In the genomic region with DNA sequence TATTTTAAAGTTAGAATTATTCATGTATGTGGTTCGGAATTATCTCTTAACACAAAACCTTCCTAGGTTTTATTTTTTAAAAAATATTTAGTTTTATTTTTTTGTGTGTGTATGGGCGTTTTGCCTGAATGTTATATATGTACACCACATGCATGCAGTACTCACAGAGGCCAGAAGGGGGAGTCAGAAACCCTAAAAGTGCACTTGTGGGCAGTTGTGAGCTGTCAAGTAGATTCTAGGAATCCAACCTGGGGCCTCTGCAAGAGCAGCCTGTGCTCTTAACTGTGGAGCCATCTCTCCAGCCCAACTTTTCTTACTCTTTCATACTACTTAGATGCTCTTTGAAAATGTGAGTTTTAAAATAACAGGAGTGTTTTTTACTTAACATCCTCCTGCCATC, we compare ENCODE assay signal across 11 mouse cellular contexts. TPM values are rescaled to one million over a fixed set of nuclear protein-coding genes. Genes with fewer than 3 reads are reported as not detected.
DNase-seq lines count a peak whose midpoint lies in the region; ATAC-seq and TF ChIP-seq lines count a peak whose summit lies in the region.
"Had no signal": no experiment of that assay in that cellular context is flagged by ENCODE, and none has a peak within 500 bp of the region (broad histone marks: within the 10 kb centered on the region; RNA-seq: fewer than 3 reads in every experiment).

No protein-coding gene starts in this region.

- WGBS in hindbrain, postnatal 0 days = 91% methylated on average over 2 of the region's 2 CpGs
- 94% methylated on average over 2 of the region's 2 CpGs for WGBS in hindbrain, embryonic 12.5 days

- ATAC-seq in hindbrain, postnatal 0 days = no peak
- ATAC-seq in hindbrain, embryonic 12.5 days (ENCODE audit: low FRiP score) = no peak
- no peak for ATAC-seq in G1E (ENCODE audit: extremely low read depth, insufficient number of reproducible peaks, low FRiP score, poor library complexity, severe bottlenecking)
- ATAC-seq: intestine, embryonic 16.5 days; midbrain, embryonic 16.5 days had no signal

- no peaks in the 10 kb centered on the region for H3K36me3 ChIP-seq in hindbrain, postnatal 0 days (ENCODE audit: insufficient read depth, low read length)
- H3K36me3 ChIP-seq in hindbrain, embryonic 12.5 days = no peaks in the 10 kb centered on the region
- no peaks in the 10 kb centered on the region for H3K36me3 ChIP-seq in G1E (replicated peaks)
- no peaks in the 10 kb centered on the region for H3K36me3 ChIP-seq in splenic B cell, adult 2 months (ENCODE audit: control insufficient read depth, insufficient read depth, low read length, poor library complexity, severe bottlenecking)
- H3K36me3 ChIP-seq: heart, embryonic 15.5 days; lung, embryonic 15.5 days had no signal

- no peak for DNase-seq in hindbrain, postnatal 0 days (ENCODE audit: low spot score)
- DNase-seq in spleen, postnatal 4 days (ENCODE audit: low spot score in 2 of 2) = peak; percentile 52 to 82
- no peak for DNase-seq in spleen, adult 12 weeks (ENCODE audit: low spot score)
- DNase-seq in G1E (ENCODE audit: low spot score) = no peak
- peak; percentile 62 for DNase-seq in splenic B cell, adult 2 months (ENCODE audit: low read depth, low spot score)
- no peak for DNase-seq in urinary bladder, postnatal 10 days (ENCODE audit: low spot score)

- H3K4me2 ChIP-seq in hindbrain, postnatal 0 days (ENCODE audit: low read depth, low read length) = no peak overlapping the region
- no peak overlapping the region for H3K4me2 ChIP-seq in hindbrain, embryonic 12.5 days (replicated peaks)
- H3K4me2 ChIP-seq: heart, embryonic 15.5 days; lung, embryonic 15.5 days had no signal

- no peak overlapping the region for H3K4me3 ChIP-seq in hindbrain, postnatal 0 days (ENCODE audit: low read length)
- H3K4me3 ChIP-seq in hindbrain, embryonic 12.5 days = no peak overlapping the region
- no peak overlapping the region for H3K4me3 ChIP-seq in G1E (ENCODE audit: low read depth, low read length)
- H3K4me3 ChIP-seq: heart, embryonic 15.5 days; lung, embryonic 15.5 days had no signal

- H3K9ac ChIP-seq in hindbrain, postnatal 0 days (replicated peaks; ENCODE audit: low read length) = no peak overlapping the region
- no peak overlapping the region for H3K9ac ChIP-seq in hindbrain, embryonic 12.5 days
- H3K9ac ChIP-seq: heart, embryonic 15.5 days; lung, embryonic 15.5 days had no signal

- no peaks in the 10 kb centered on the region for H3K27me3 ChIP-seq in hindbrain, postnatal 0 days (ENCODE audit: insufficient read depth, low read length)
- H3K27me3 ChIP-seq in hindbrain, embryonic 12.5 days = no peaks in the 10 kb centered on the region
- peaks cover 14% of the 10 kb centered on the region for H3K27me3 ChIP-seq in G1E (ENCODE audit: insufficient read depth, low read length)
- no peaks in the 10 kb centered on the region for H3K27me3 ChIP-seq in splenic B cell, adult 2 months (ENCODE audit: control insufficient read depth, insufficient read depth, low read length, poor library complexity, severe bottlenecking)
- H3K27me3 ChIP-seq: heart, embryonic 15.5 days; lung, embryonic 15.5 days had no signal

- no peak overlapping the region for H3K27ac ChIP-seq in hindbrain, postnatal 0 days
- no peak overlapping the region for H3K27ac ChIP-seq in hindbrain, embryonic 12.5 days
- H3K27ac ChIP-seq: heart, embryonic 15.5 days; lung, embryonic 15.5 days had no signal

- H3K4me1 ChIP-seq in hindbrain, postnatal 0 days (ENCODE audit: insufficient read depth, low read length) = no peaks in the 10 kb centered on the region; the same call in 1 of the 2 replicates
- H3K4me1 ChIP-seq in hindbrain, embryonic 12.5 days = peaks cover 3% of the 10 kb centered on the region; the same call in 1 of the 2 replicates
- no peaks in the 10 kb centered on the region for H3K4me1 ChIP-seq in G1E (ENCODE audit: insufficient read depth, low read depth, low read length)

- no peaks in the 10 kb centered on the region for H3K9me3 ChIP-seq in hindbrain, postnatal 0 days (ENCODE audit: low read length)
- 0 out of 2 replicates have a peak, but pooled peaks cover 3% of the 10 kb centered on the region for H3K9me3 ChIP-seq in hindbrain, embryonic 12.5 days (replicated peaks)
- H3K9me3 ChIP-seq in G1E (replicated peaks) = no peaks in the 10 kb centered on the region
- H3K9me3 ChIP-seq: heart, embryonic 15.5 days; lung, embryonic 15.5 days had no signal

- peak; percentile 37 for TF ChIP-seq CTCF in hindbrain, postnatal 0 days (IDR thresholded peaks at IDR 0.05; ENCODE audit: low read depth)
- peak; percentile 22; the same call in 1 of the 2 replicates for TF ChIP-seq CTCF in G1E (IDR thresholded peaks at IDR 0.05; ENCODE audit: low read depth, low read length)

RNA-seq across cellular contexts. Expression of a gene that starts 57.4 kb away (rescaled TPM):
- 2.4 and 3.0 TPM in 2 replicates for total RNA-seq in hindbrain, postnatal 0 days (2014; rRNA removed)
- polyA plus RNA-seq in hindbrain, postnatal 0 days (2015; fragmentation: Nextera tagmentation; extraction: Ambion mirVana) = 2.6 TPM in 2 replicates
- polyA plus RNA-seq in hindbrain, embryonic 12.5 days (2016; fragmentation: Nextera tagmentation; extraction: Ambion mirVana) = 7.3 and 8.7 TPM in 2 replicates
- total RNA-seq in G1E (2014; fragmentation: Nextera tagmentation) = 2.2 and 50.6 TPM in 2 replicates
- total RNA-seq in G1E (2017) = 0.70 and 0.98 TPM in 2 replicates
- 7.1 and 9.1 TPM in 2 replicates for polyA plus RNA-seq in G1E (2012)

Comparison
In these comparisons a context has a peak if more than half of its experiments do, and no peak if none do; other contexts are left out.
1. DNase-seq: peak in spleen, postnatal 4 days (2 of 2) and splenic B cell, adult 2 months (single experiment); none in hindbrain, postnatal 0 days (single experiment), spleen, adult 12 weeks (single experiment), G1E (single experiment) and urinary bladder, postnatal 10 days (single experiment).